Mouse (Mus musculus) testis, adult 2 months (tissue): ENCODE results near the gene Mtrf1l.

Experiments used
- CTCF ChIP-seq: fragments of 200-500 bp; IDR thresholded peaks from 2 replicates; pipeline ENCODE4 v1.5.1; 2012; ENCODE audit warnings: low read depth, mild to moderate bottlenecking, inconsistent platforms, low read length, moderate library complexity; ENCODE audit not compliant: control insufficient read depth, insufficient read depth, insufficient replicate concordance
- POLR2A ChIP-seq: fragments of 200-500 bp; IDR thresholded peaks from 2 replicates; pipeline ENCODE4 v1.6.1; 2012; ENCODE audit warnings: low read depth, mild to moderate bottlenecking, inconsistent platforms, low read length, moderate library complexity; ENCODE audit not compliant: control insufficient read depth

DNA sequence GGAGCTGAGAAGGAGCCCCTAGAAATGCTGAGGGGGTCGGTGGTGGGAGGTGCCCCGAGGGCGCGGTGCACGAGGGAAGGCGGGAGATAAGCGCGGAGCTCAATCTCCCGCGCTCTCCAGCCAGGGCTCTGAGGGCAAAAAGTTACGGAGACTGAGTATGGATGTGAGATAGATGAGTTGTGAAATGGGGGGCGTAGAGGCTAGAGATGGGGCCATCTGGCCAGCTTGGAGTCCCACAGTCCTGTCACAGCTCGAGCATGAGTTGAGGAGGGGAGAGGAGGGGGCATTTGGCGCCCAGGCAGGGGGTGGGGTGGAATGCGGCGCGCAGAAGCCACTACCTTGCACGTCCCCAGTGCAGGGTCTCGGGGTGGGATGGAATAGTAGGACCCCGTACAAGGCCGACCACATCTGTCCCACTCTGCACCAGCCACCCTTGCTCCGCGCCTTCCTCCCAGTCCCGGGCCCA lies 19.0 kb downstream of the Mtrf1l start:
- TF ChIP-seq CTCF: no peak
- no peak for TF ChIP-seq POLR2A
